Mouse (Mus musculus) CH12.LX (cell line): Measurements from ENCODE around the gene Vti1a. TPM values are rescaled to one million over a fixed set of nuclear protein-coding genes. Genes with fewer than 3 reads are reported as not detected.

ENCODE experiments used
- DNase-seq: peaks from one replicate; pipeline ENCODE4 v3.0.0-alpha.2; 2013; ENCODE audit errors: extremely low read depth
- H3K27ac ChIP-seq: 2 replicates; pipeline ENCODE4 v1.5.1; 2012; ENCODE audit warnings: low read depth, mild to moderate bottlenecking, control low read depth, moderate library complexity; ENCODE audit not compliant: insufficient read depth
- H3K27me3 ChIP-seq: replicated peaks from 2 replicates; pipeline ENCODE3; 2012; ENCODE audit warnings: inconsistent platforms
- H3K36me3 ChIP-seq, 2 experiments: replicated peaks in 1 of 2; 2 replicates each; pipeline versions ENCODE3 to v1.6.1; 2012; ENCODE audit warnings: inconsistent platforms in 1 of 2, low read length in 1 of 2, mild to moderate bottlenecking in 1 of 2, mixed read lengths in 1 of 2, moderate library complexity in 1 of 2; ENCODE audit not compliant: control insufficient read depth in 1 of 2, insufficient read depth in 1 of 2
- H3K4me1 ChIP-seq, 2 experiments: 2 replicates each; pipeline ENCODE4 v1.6.1; 2012; ENCODE audit warnings: inconsistent platforms in 1 of 2, moderate library complexity in 1 of 2; ENCODE audit not compliant: insufficient read depth in 2 of 2, control insufficient read depth in 1 of 2
- H3K4me2 ChIP-seq: 2 replicates; pipeline ENCODE4 v1.6.1; 2012; ENCODE audit warnings: low read depth, mild to moderate bottlenecking, control low read depth; ENCODE audit not compliant: poor library complexity, insufficient read depth, severe bottlenecking
- H3K4me3 ChIP-seq, 3 experiments: fragments of 150-350 bp in 1 of 3; sonication (generic) in 1 of 3; replicated peaks in 1 of 3; 2 replicates each; pipeline versions ENCODE3 to v1.5.1; 2011 to 2012; ENCODE audit warnings: low read depth in 2 of 3, low read length in 2 of 3, mild to moderate bottlenecking in 2 of 3, moderate library complexity in 2 of 3, control low read depth in 1 of 3, improper control_type of control experiment in 1 of 3, inconsistent platforms in 1 of 3, mixed read lengths in 1 of 3; ENCODE audit not compliant: poor library complexity in 1 of 3
- H3K79me2 ChIP-seq: replicated peaks from 2 replicates; pipeline ENCODE4 v1.6.1; 2012; ENCODE audit warnings: mild to moderate bottlenecking, moderate library complexity; ENCODE audit not compliant: control insufficient read depth, poor library complexity, insufficient read depth, severe bottlenecking; ENCODE audit errors: extremely low read depth
- H3K9ac ChIP-seq: 2 replicates; pipeline ENCODE4 v1.6.1; 2012; ENCODE audit warnings: low read depth, mild to moderate bottlenecking, control low read depth, moderate library complexity; ENCODE audit not compliant: insufficient read depth
- H3K9me3 ChIP-seq: replicated peaks from 2 replicates; pipeline ENCODE3; 2012; ENCODE audit warnings: low read length, inconsistent platforms, mixed read lengths
- CHD2 ChIP-seq: IDR thresholded peaks from 2 replicates; pipeline ENCODE4 v1.6.1; 2011; ENCODE audit warnings: low read length, improper control_type of control experiment
- CTCF ChIP-seq, 2 experiments: IDR thresholded peaks in 1 of 2; conservative IDR thresholded peaks in 1 of 2; 2 replicates each; pipeline ENCODE4 v1.5.1; 2011 to 2012; ENCODE audit warnings: low read depth in 2 of 2, low read length in 2 of 2, improper control_type of control experiment in 1 of 2, inconsistent platforms in 1 of 2, mild to moderate bottlenecking in 1 of 2, moderate library complexity in 1 of 2
- E2F4 ChIP-seq: IDR thresholded peaks from 2 replicates; pipeline ENCODE4 v1.6.1; 2011; ENCODE audit warnings: low read depth, low read length, improper control_type of control experiment; ENCODE audit not compliant: insufficient replicate concordance
- ELF1 ChIP-seq: IDR thresholded peaks from 2 replicates; pipeline ENCODE4 v1.6.1; 2014; ENCODE audit warnings: low read depth, mild to moderate bottlenecking, inconsistent platforms, low read length, improper control_type of control experiment
- EP300 ChIP-seq: IDR thresholded peaks from 2 replicates; pipeline ENCODE4 v1.6.1; 2011; ENCODE audit warnings: low read length, improper control_type of control experiment
- GABPA ChIP-seq: IDR thresholded peaks from 2 replicates; pipeline ENCODE4 v1.6.1; 2012; ENCODE audit warnings: low read depth, low read length, improper control_type of control experiment, inconsistent platforms; ENCODE audit not compliant: insufficient replicate concordance
- HCFC1 ChIP-seq: IDR thresholded peaks from 2 replicates; pipeline ENCODE4 v1.6.1; 2012; ENCODE audit warnings: low read depth, mild to moderate bottlenecking, inconsistent platforms, low read length, improper control_type of control experiment
- IRF4 ChIP-seq: IDR thresholded peaks from 2 replicates; pipeline ENCODE4 v1.6.1; 2014; ENCODE audit warnings: low read depth, mild to moderate bottlenecking, inconsistent platforms, low read length, improper control_type of control experiment
- KAT2A ChIP-seq: IDR thresholded peaks from 2 replicates; pipeline ENCODE4 v1.6.1; 2012; ENCODE audit warnings: low read length, improper control_type of control experiment, inconsistent platforms; ENCODE audit not compliant: insufficient replicate concordance
- MAFK ChIP-seq: IDR thresholded peaks from 2 replicates; pipeline ENCODE4 v1.6.1; 2011; ENCODE audit warnings: low read length, improper control_type of control experiment; ENCODE audit not compliant: insufficient replicate concordance
- MAX ChIP-seq: IDR thresholded peaks from 2 replicates; pipeline ENCODE4 v1.6.1; 2011; ENCODE audit warnings: low read length, improper control_type of control experiment
- MAZ ChIP-seq: IDR thresholded peaks from 2 replicates; pipeline ENCODE4 v1.6.1; 2012; ENCODE audit warnings: low read depth, mild to moderate bottlenecking, inconsistent platforms, low read length, improper control_type of control experiment, moderate library complexity
- MEF2A ChIP-seq: IDR thresholded peaks from 2 replicates; pipeline ENCODE4 v1.6.1; 2014; ENCODE audit warnings: low read depth, mild to moderate bottlenecking, inconsistent platforms, low read length, improper control_type of control experiment, borderline replicate concordance
- MXI1 ChIP-seq: IDR thresholded peaks from 2 replicates; pipeline ENCODE4 v1.6.1; 2011; ENCODE audit warnings: mild to moderate bottlenecking, low read depth, low read length, improper control_type of control experiment
- MYC ChIP-seq: IDR thresholded peaks from 2 replicates; pipeline ENCODE4 v1.6.1; 2011; ENCODE audit warnings: low read depth, mild to moderate bottlenecking, improper control_type of control experiment, low read length
- NELFE ChIP-seq: IDR thresholded peaks from 2 replicates; pipeline ENCODE4 v1.6.1; 2011; ENCODE audit warnings: low read depth, low read length, improper control_type of control experiment
- POLR2A ChIP-seq: IDR thresholded peaks from 2 replicates; pipeline ENCODE4 v1.6.1; 2011; ENCODE audit warnings: low read depth, mild to moderate bottlenecking, improper control_type of control experiment, low read length
- RAD21 ChIP-seq: IDR thresholded peaks from 2 replicates; pipeline ENCODE4 v1.6.1; 2011; ENCODE audit warnings: low read depth, mild to moderate bottlenecking, low read length, improper control_type of control experiment, moderate library complexity
- TBP ChIP-seq: conservative IDR thresholded peaks from 2 replicates; pipeline ENCODE4 v1.6.1; 2011; ENCODE audit warnings: low read depth, low read length, improper control_type of control experiment
- TCF12 ChIP-seq: IDR thresholded peaks from 2 replicates; pipeline ENCODE4 v1.6.1; 2014; ENCODE audit warnings: low read depth, mild to moderate bottlenecking, inconsistent platforms, low read length, improper control_type of control experiment
- UBTF ChIP-seq: IDR thresholded peaks from 2 replicates; pipeline ENCODE4 v1.6.1; 2012; ENCODE audit warnings: low read depth, mild to moderate bottlenecking, inconsistent platforms, low read length, improper control_type of control experiment, moderate library complexity
- USF1 ChIP-seq: IDR thresholded peaks from 2 replicates; pipeline ENCODE4 v1.6.1; 2014; ENCODE audit warnings: low read depth, mild to moderate bottlenecking, inconsistent platforms, low read length, improper control_type of control experiment
- USF2 ChIP-seq: conservative IDR thresholded peaks from 2 replicates; pipeline ENCODE4 v1.6.1; 2011; ENCODE audit warnings: low read depth, low read length, improper control_type of control experiment
- ZMIZ1 ChIP-seq: IDR thresholded peaks from 2 replicates; pipeline ENCODE4 v1.6.1; 2012; ENCODE audit warnings: low read depth, mild to moderate bottlenecking, inconsistent platforms, low read length, improper control_type of control experiment
- ZNF384 ChIP-seq: IDR thresholded peaks from 2 replicates; pipeline ENCODE4 v1.6.1; 2012; ENCODE audit warnings: low read depth, low read length, improper control_type of control experiment, inconsistent platforms
- dilution Hi-C: fragments of 300-500 bp; cut with MboI; formaldehyde crosslinking; loops from 2 replicates; pipeline ENCODE4 v1.14.3; 2020; ENCODE audit warnings: low sequenced_read_pairs; ENCODE audit not compliant: extremely low pct_unique_long_range_greater_than_20kb, extremely low pct_ligation_motif_present
- in situ Hi-C: fragments of 300-500 bp; cut with MboI; formaldehyde crosslinking; loops from 3 replicates; pipeline ENCODE4 v1.14.3; 2019; ENCODE audit warnings: low sequenced_read_pairs, low pct_ligation_motif_present, low pct_unique_long_range_greater_than_20kb, mixed read lengths
- polyA plus RNA-seq: library from polyadenylated mRNA; unstranded; fragments of >175 nt; gene quantifications from 2 replicates; pipeline ENCODE4 v1.2.1, GENCODE M21; 2012; ENCODE audit warnings: low read depth; ENCODE audit not compliant: insufficient read length
- total RNA-seq, 2 experiments: library from RNA; depleted of rRNA; stranded (reverse); fragments of 300-350 nt in 1 of 2; fragments of >200 nt in 1 of 2; gene quantifications; 2 replicates each; pipeline ENCODE4 v1.2.3; 2012 to 2014

The Vti1a gene
- total RNA-seq (2012; rRNA removed) (22.3 and 23.1 TPM in 2 replicates), total RNA-seq (2014; rRNA removed) (23.5 and 23.8 TPM in 2 replicates), polyA plus RNA-seq (27.6 and 30.8 TPM in 2 replicates)

DNA sequence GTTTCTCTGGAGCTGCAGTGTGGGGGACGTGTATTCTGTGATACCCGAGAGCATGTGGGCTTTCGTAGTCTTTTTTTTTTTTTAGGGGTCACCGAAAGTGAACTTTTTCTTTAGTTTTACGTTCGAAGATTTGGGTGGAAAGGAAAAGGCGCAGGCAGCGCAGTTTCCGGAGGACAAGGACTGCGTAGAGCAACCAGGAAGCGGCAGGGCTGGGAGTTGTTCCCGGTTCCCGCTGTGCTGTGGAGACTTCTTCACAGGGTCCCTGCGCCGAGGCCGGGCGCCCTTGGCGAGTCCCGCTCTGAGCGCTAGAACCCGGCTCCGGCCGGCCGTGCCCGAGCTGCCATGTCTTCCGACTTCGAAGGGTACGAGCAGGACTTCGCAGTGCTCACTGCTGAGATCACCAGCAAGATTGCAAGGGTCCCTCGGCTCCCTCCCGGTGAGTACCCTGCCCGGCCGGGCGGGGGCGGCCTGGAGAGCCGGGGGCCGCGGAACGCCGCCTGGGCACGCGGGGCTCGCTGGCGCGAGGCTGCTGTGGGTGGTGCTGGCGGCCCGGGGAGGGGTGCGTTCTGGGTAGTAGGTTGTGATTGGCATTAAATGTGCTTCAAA is at the start of gene Vti1a:
Gene Vti1a, plus strand, starts transcription at position 187 of the 606 bp plus-strand sequence.
- peak; percentile 49; the same call in 1 of the 2 replicates for TF ChIP-seq TCF12
- no peak; the same call in 1 of the 2 replicates for TF ChIP-seq GABPA
- no peak for TF ChIP-seq CHD2
- TF ChIP-seq MAZ = no peak
- TF ChIP-seq CTCF (conservative IDR thresholded peaks at IDR 0.05 in 1 of 2, IDR thresholded peaks at IDR 0.05 in 1 of 2; ENCODE audit: low read depth in 2 of 2, low read length in 2 of 2) = peak; percentile 10 to 55; a peak in 2 of 4 replicates
- TF ChIP-seq TBP = peak; percentile 34; the same call in 1 of the 2 replicates
- TF ChIP-seq IRF4 = peak; percentile 59; the same call in 1 of the 2 replicates
- peak; percentile 83 for TF ChIP-seq POLR2A
- no peak for TF ChIP-seq EP300
- TF ChIP-seq MEF2A = peak; percentile 22; the same call in 1 of the 2 replicates
- peak; percentile 96 for TF ChIP-seq ELF1
- 0 out of 2 replicates have a peak, but pooled peaks have one; percentile 31 for TF ChIP-seq MAX
- no peak for TF ChIP-seq RAD21
- peak; percentile 62; the same call in 1 of the 2 replicates for TF ChIP-seq UBTF
- TF ChIP-seq KAT2A = peak; percentile 72; the same call in 1 of the 2 replicates
- TF ChIP-seq MAFK = no peak
- TF ChIP-seq HCFC1 = peak; percentile 86
- peak within 1 kb of the TSS; percentile 59 for H3K9ac ChIP-seq
- H3K27me3 ChIP-seq = no peaks in the 10 kb centered on the region
- H3K79me2 ChIP-seq = peaks cover 59% of the 10 kb centered on the region
- peak within 1 kb of the TSS; percentile 53 for H3K27ac ChIP-seq
- H3K36me3 ChIP-seq = peaks cover 8 to 21% of the 10 kb centered on the region in 2 experiments
- peak within 1 kb of the TSS; percentile 82 to 99 (median 94) for H3K4me3 ChIP-seq
- H3K9me3 ChIP-seq = no peaks in the 10 kb centered on the region
- in situ Hi-C loops = loop anchor here (10.0 kb wide), 1 partner anchor 221 kb away; no protein-coding TSS in a partner anchor
- dilution Hi-C loops = no loop called here
- peaks cover 3 to 40% of the 10 kb centered on the region in 2 experiments for H3K4me1 ChIP-seq
- H3K4me2 ChIP-seq = peak within 1 kb of the TSS; percentile 90
- DNase-seq = peak; percentile 87

DNA sequence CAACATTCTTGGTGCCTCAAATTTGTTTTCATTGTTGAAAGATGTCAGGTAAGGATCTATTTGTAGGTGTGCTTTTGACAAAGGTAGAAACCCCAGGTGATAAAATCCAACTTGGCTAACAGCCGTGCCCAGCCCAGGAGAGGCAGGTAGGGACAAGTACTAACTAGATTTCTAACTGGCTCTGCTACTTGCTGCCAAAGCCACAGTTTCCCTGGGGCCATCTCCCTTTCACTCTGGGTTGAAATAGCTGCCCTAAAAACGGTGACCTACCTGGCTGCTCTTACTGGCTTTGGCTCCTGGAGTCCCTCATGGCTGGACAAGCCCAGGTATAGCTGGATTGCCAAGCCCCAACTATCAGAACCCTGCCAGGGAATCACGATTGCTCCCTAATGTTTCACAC is 49.3 kb upstream of the Vti1a start:
- in situ Hi-C loops (no loop called here), dilution Hi-C loops (no loop called here)
- Histone ChIP-seq H3K4me2 (no peak overlapping the region), H3K4me3 (no peak overlapping the region), H3K27me3 (no peaks in the 10 kb centered on the region), H3K9me3 (no peaks in the 10 kb centered on the region), H3K36me3 (peaks cover 42 to 76% of the 10 kb centered on the region in 2 experiments), H3K27ac (no peak overlapping the region), H3K79me2 (peaks cover 57% of the 10 kb centered on the region), H3K4me1 (peaks cover 20 to 94% of the 10 kb centered on the region in 2 experiments), H3K9ac (no peak overlapping the region)
- TF ChIP-seq MXI1 (no peak), USF2 (no peak), ELF1 (no peak), EP300 (no peak), USF1 (no peak), MYC (no peak), HCFC1 (no peak), RAD21 (no peak), ZNF384 (no peak), NELFE (no peak), GABPA (no peak), MAX (no peak), ZMIZ1 (no peak), E2F4 (no peak), MAZ (no peak)
- no peak for DNase-seq
